Mouse (Mus musculus) neural tube, embryonic 15.5 days (tissue): ENCODE measurements at regions not wholly inside any gene's neighbourhood (a gene's known extent, or its start where the extent isn't known, plus 50 kb on each side); places are given as distances from the start of the nearest gene placed in this dataset.
"Not testable (repeated sequence)": the region's sequence is repeated elsewhere in the genome, so short reads cannot be mapped to it uniquely, and the experiment has no call there.

ENCODE experiments used
- ATAC-seq: fragments of 200-750 bp; cut with Nextera tagmentation; 2 replicates; pipeline ENCODE4 v1.8.0; 2017; ENCODE audit warnings: mild to moderate bottlenecking, moderate TSS enrichment, moderate library complexity; ENCODE audit not compliant: low FRiP score
- H3K27ac ChIP-seq: fragments of 300-500 bp; sonication (generic); replicated peaks from 2 replicates; pipeline ENCODE4 v1.5.1; 2015; ENCODE audit warnings: mild to moderate bottlenecking, inconsistent platforms
- H3K27me3 ChIP-seq: fragments of 300-500 bp; sonication (generic); replicated peaks from 2 replicates; pipeline ENCODE4 v1.6.1; 2015; ENCODE audit warnings: inconsistent platforms
- H3K36me3 ChIP-seq: fragments of 300-500 bp; sonication (generic); 2 replicates; pipeline ENCODE4 v1.6.1; 2015; ENCODE audit warnings: inconsistent platforms
- H3K4me1 ChIP-seq: fragments of 300-500 bp; sonication (generic); 2 replicates; pipeline ENCODE4 v1.6.1; 2015; ENCODE audit warnings: inconsistent platforms
- H3K4me2 ChIP-seq: fragments of 300-500 bp; sonication (generic); 2 replicates; pipeline ENCODE4 v1.6.1; 2015; ENCODE audit warnings: inconsistent platforms, mild to moderate bottlenecking, moderate library complexity
- H3K4me3 ChIP-seq: fragments of 300-500 bp; sonication (generic); replicated peaks from 2 replicates; pipeline ENCODE4 v1.5.1; 2015; ENCODE audit warnings: mild to moderate bottlenecking, inconsistent platforms
- H3K9ac ChIP-seq: fragments of 300-500 bp; sonication (generic); replicated peaks from 2 replicates; pipeline ENCODE4 v1.6.1; 2015; ENCODE audit warnings: mild to moderate bottlenecking, inconsistent platforms
- H3K9me3 ChIP-seq: fragments of 300-500 bp; sonication (generic); replicated peaks from 2 replicates; pipeline ENCODE4 v1.6.1; 2016; ENCODE audit warnings: inconsistent platforms
- WGBS: fragments of 180-500 bp; shearing (Covaris S2); methylation state at CpG from one replicate; pipeline ENCODE4 v1.1.7; 2015; ENCODE audit warnings: mixed read lengths; 5-methylcytosine and 5-hydroxymethylcytosine counted together

DNA sequence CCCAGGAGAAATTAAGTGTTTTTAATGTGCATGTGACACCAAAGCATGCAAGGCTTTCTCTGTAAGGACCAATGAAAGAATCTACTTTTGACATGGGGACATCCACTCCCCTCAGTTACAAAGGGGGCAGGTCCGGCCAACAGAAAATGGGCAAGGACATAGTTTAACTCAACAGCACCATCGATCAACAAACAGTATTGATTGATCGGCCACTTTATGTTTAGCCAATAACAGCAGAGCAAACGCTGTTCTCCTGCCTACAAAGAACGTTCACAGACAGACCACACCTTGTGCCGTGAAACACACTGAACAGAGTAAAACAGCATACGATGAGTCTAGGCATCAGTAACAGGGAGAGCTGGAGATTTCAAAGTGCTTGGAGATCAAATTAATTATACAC, 467.7 kb upstream of the Arid1b start:
- no peak for ATAC-seq
- no peaks in the 10 kb centered on the region for H3K4me1 ChIP-seq
- no peak overlapping the region for H3K4me3 ChIP-seq
- no peaks in the 10 kb centered on the region for H3K27me3 ChIP-seq
- no peak overlapping the region for H3K9ac ChIP-seq
- no peaks in the 10 kb centered on the region for H3K36me3 ChIP-seq
- WGBS, result 89% methylated on average over 7 of the region's 7 CpGs
- no peak overlapping the region for H3K27ac ChIP-seq
- no peaks in the 10 kb centered on the region for H3K9me3 ChIP-seq
- no peak overlapping the region for H3K4me2 ChIP-seq

- Histone ChIP-seq H3K27me3 (no peaks in the 10 kb centered on the region), H3K9me3 (no peaks in the 10 kb centered on the region), H3K27ac (no peak overlapping the region), H3K9ac (no peak overlapping the region), H3K4me1 (no peaks in the 10 kb centered on the region), H3K4me2 (no peak overlapping the region), H3K4me3 (no peak overlapping the region), H3K36me3 (no peaks in the 10 kb centered on the region)
- WGBS, result 82% methylated on average over 2 of the region's 2 CpGs
- ATAC-seq, result no peak
These were observed 462.0 kb upstream of the Arid1b start for GRCm38 (mm10) chr17:4532126-4532525.

GRCm38 (mm10) chr17:4540435-4540834, 453.7 kb upstream of the Arid1b start:
- peaks cover 7% of the 10 kb centered on the region for H3K4me1 ChIP-seq
- H3K36me3 ChIP-seq, result no peaks in the 10 kb centered on the region
- WGBS, result 22% methylated on average over 2 of the region's 2 CpGs
- no peak overlapping the region for H3K27ac ChIP-seq
- H3K4me2 ChIP-seq, result no peak overlapping the region
- H3K9ac ChIP-seq, result no peak overlapping the region
- no peaks in the 10 kb centered on the region for H3K9me3 ChIP-seq
- ATAC-seq, result no peak
- H3K27me3 ChIP-seq, result no peaks in the 10 kb centered on the region
- no peak overlapping the region for H3K4me3 ChIP-seq

GRCm38 (mm10) chr17:4541020-4541743, 452.9 kb upstream of the Arid1b start:
- Histone ChIP-seq H3K9ac (no peak overlapping the region), H3K9me3 (no peaks in the 10 kb centered on the region), H3K4me3 (no peak overlapping the region), H3K4me2 (peak overlapping the region; percentile 13; the same call in 1 of the 2 replicates), H3K36me3 (no peaks in the 10 kb centered on the region), H3K4me1 (peaks cover 7% of the 10 kb centered on the region), H3K27me3 (no peaks in the 10 kb centered on the region), H3K27ac (no peak overlapping the region)
- no peak for ATAC-seq
- WGBS, result 18% methylated on average over 7 of the region's 7 CpGs

DNA sequence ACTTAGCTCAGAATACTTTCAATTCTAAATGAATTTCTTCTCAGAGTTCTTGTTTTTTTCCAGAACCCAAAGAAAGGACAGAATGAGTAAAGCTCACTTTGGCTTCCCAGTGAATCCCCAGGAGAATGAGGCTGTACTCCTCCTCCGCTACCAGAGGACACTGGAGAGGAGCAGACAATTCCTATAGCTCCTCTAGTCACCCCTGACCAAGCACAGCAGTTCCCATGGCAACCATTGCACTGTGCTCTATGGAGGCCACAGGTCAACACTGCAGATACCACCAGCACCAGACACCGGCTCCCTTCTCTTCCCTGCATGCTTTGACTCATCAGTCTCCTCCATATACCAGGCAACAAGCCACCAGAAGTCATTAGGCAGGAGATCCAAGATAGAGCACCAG, 447.6 kb upstream of the Arid1b start:
- H3K27me3 ChIP-seq, result no peaks in the 10 kb centered on the region
- H3K9ac ChIP-seq, result no peak overlapping the region
- H3K36me3 ChIP-seq, result no peaks in the 10 kb centered on the region
- no peak for ATAC-seq
- no peak overlapping the region for H3K4me2 ChIP-seq
- no peak overlapping the region for H3K4me3 ChIP-seq
- H3K9me3 ChIP-seq, result no peaks in the 10 kb centered on the region
- 56% methylated on average over 2 of the region's 2 CpGs for WGBS
- H3K4me1 ChIP-seq, result no peaks in the 10 kb centered on the region
- no peak overlapping the region for H3K27ac ChIP-seq

DNA sequence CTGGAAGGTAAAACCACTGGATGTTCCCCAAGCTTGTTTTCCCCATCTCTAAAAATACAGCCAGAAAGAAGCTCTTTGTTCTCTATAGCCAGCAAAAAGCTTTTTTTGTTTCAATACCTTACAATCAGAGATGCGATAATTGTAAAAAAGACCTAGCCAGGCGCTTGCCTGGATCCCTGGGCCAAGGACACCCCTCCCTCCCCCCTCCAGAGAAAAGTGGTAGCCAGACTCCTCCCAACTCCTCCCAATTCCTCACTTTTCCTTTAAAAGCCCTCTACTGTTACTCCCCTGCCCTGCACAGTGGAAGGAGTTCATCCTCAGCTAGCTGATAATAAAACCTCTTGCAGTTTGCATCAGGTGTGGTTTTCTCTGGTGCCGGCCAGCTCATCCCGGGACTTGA, 441.1 kb upstream of the Arid1b start:
- not testable (repeated sequence) for H3K4me2 ChIP-seq, H3K27me3 ChIP-seq, H3K9ac ChIP-seq, H3K4me1 ChIP-seq, H3K27ac ChIP-seq, H3K9me3 ChIP-seq, H3K36me3 ChIP-seq, ATAC-seq, H3K4me3 ChIP-seq
- 81% methylated on average over 4 of the region's 4 CpGs for WGBS

DNA sequence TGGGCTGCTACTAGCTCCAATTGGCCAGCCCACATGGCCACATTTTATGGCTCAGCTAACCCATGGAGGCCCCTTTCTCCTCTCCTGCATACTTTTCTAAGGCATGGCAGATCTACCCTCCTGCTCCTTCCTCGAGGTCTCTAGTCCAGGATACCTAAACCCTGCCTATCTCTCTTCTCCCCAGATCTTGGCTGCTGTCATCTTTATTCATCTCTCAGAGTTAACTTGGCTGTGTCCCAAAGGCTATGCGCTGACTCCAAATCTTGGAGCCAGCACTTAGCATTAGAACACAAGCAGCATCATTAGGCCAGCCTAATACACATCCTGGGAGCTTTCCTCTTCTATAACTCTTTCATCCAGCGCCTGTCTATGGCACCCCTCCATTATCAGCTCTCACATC, 430.5 kb upstream of the Arid1b start:
- Histone ChIP-seq H3K4me1 (no peaks in the 10 kb centered on the region; the same call in 1 of the 2 replicates), H3K36me3 (no peaks in the 10 kb centered on the region), H3K4me3 (no peak overlapping the region), H3K9ac (no peak overlapping the region), H3K9me3 (no peaks in the 10 kb centered on the region), H3K27me3 (no peaks in the 10 kb centered on the region), H3K27ac (no peak overlapping the region), H3K4me2 (no peak overlapping the region)
- ATAC-seq, result no peak
- 80% methylated on average over 3 of the region's 3 CpGs for WGBS

GRCm38 (mm10) chr17:4576883-4577282, 417.2 kb upstream of the Arid1b start:
- no peak overlapping the region for H3K4me3 ChIP-seq
- no peaks in the 10 kb centered on the region for H3K27me3 ChIP-seq
- H3K36me3 ChIP-seq, result no peaks in the 10 kb centered on the region
- H3K4me2 ChIP-seq, result no peak overlapping the region
- ATAC-seq, result no peak
- 80% methylated on average over 5 of the region's 5 CpGs for WGBS
- no peak overlapping the region for H3K27ac ChIP-seq
- H3K4me1 ChIP-seq, result no peaks in the 10 kb centered on the region
- H3K9ac ChIP-seq, result no peak overlapping the region
- no peaks in the 10 kb centered on the region for H3K9me3 ChIP-seq

GRCm38 (mm10) chr17:4581851-4582250, 412.3 kb upstream of the Arid1b start:
- ATAC-seq, result no peak
- Histone ChIP-seq H3K27me3 (no peaks in the 10 kb centered on the region), H3K9me3 (no peaks in the 10 kb centered on the region), H3K27ac (no peak overlapping the region), H3K4me1 (no peaks in the 10 kb centered on the region), H3K9ac (no peak overlapping the region), H3K36me3 (no peaks in the 10 kb centered on the region), H3K4me2 (no peak overlapping the region), H3K4me3 (no peak overlapping the region)
- 92% methylated on average over 11 of the region's 11 CpGs for WGBS

GRCm38 (mm10) chr17:4610481-4610880, 383.7 kb upstream of the Arid1b start:
- Histone ChIP-seq H3K9ac (no peak overlapping the region), H3K9me3 (no peaks in the 10 kb centered on the region), H3K4me3 (no peak overlapping the region), H3K27me3 (no peaks in the 10 kb centered on the region), H3K27ac (no peak overlapping the region), H3K4me1 (no peaks in the 10 kb centered on the region; the same call in 1 of the 2 replicates), H3K4me2 (no peak overlapping the region), H3K36me3 (no peaks in the 10 kb centered on the region)
- ATAC-seq, result no peak
- WGBS, result 87% methylated on average over 8 of the region's 8 CpGs

GRCm38 (mm10) chr17:4610993-4611392, 383.1 kb upstream of the Arid1b start:
- no peak overlapping the region for H3K27ac ChIP-seq
- no peaks in the 10 kb centered on the region for H3K9me3 ChIP-seq
- H3K27me3 ChIP-seq, result no peaks in the 10 kb centered on the region
- H3K4me1 ChIP-seq, result no peaks in the 10 kb centered on the region; the same call in 1 of the 2 replicates
- WGBS, result 94% methylated on average over 5 of the region's 5 CpGs
- H3K4me3 ChIP-seq, result no peak overlapping the region
- no peak for ATAC-seq
- no peak overlapping the region for H3K9ac ChIP-seq
- no peaks in the 10 kb centered on the region for H3K36me3 ChIP-seq
- H3K4me2 ChIP-seq, result no peak overlapping the region

DNA sequence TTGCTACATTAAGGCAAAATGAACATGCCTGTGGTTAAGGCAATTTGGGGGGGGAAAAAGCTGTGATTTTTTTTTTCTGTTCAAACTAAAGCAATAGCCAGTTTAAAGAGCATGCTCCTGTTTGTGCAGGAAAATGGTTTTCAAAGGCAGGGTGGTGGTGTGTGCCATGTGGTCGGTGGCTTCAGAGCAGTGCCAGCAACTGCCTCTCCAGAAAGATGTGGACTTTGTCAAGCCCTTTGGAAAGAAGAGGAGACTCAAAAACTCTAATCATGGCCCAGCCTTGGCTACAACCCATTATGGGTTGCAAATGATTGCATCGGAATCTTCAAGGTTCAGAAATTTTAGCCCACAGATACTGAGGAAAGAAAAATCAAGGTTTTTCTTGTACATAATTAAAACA, 382.4 kb upstream of the Arid1b start:
- no peak overlapping the region for H3K4me2 ChIP-seq
- H3K27ac ChIP-seq, result no peak overlapping the region
- H3K27me3 ChIP-seq, result no peaks in the 10 kb centered on the region
- WGBS, result 93% methylated on average over 2 of the region's 2 CpGs
- H3K9ac ChIP-seq, result no peak overlapping the region
- H3K4me3 ChIP-seq, result no peak overlapping the region
- no peaks in the 10 kb centered on the region; the same call in 1 of the 2 replicates for H3K4me1 ChIP-seq
- ATAC-seq, result no peak
- H3K36me3 ChIP-seq, result no peaks in the 10 kb centered on the region
- H3K9me3 ChIP-seq, result no peaks in the 10 kb centered on the region
